In the genomic region with DNA sequence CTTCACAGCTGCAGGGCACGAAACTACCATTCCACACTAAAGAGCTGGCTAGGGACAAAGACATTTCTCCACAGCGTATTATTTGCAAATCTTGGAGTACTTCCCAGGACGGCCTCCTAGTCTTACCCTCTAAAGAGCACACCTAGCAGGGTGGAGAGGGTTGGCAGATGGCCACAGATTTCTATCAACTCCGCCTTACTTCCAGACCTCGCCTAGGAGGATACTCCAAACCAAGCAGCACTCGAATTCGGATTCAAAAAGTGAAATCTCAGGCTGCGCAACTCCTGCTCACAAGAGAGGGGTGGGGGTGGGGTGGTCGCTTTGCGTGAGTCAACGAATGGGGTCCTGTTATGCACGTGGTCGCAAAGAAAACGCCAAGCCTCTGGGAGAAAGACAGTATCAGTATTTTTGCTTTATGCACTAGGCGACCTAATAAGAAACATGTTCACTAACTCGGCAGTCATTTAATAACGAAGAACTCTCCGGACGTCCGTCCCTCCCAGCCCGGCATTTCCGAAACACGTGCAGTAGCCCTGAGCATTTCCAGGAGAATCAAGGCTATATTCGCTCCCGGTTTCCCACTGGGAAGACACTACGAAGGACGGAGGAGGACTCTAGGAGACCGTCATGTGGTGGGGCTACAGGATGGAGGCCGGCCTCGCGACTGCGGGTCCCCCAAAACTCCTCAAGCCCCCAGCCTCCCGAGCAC, we compare ENCODE assay signal across 8 mouse cellular contexts. TPM values are rescaled to one million over a fixed set of nuclear protein-coding genes. Genes with fewer than 3 reads are reported as not detected.
DNase-seq lines count a peak whose midpoint lies in the region; ATAC-seq and TF ChIP-seq lines count a peak whose summit lies in the region.

No protein-coding gene starts in this region.

- peak overlapping the region; percentile 84 for H3K4me3 ChIP-seq in bone marrow, adult 2 months (replicated peaks; ENCODE audit: control insufficient read depth, low read depth, low read length)
- H3K4me3 ChIP-seq in forebrain, embryonic 13.5 days, result peak overlapping the region; percentile 84
- H3K4me3 ChIP-seq in hindbrain, embryonic 15.5 days, result peak overlapping the region; percentile 88
- H3K4me3 ChIP-seq in liver, embryonic 11.5 days (ENCODE audit: low read depth, low read length), result peak overlapping the region; percentile 68
- H3K4me3 ChIP-seq in myocyte, result peak overlapping the region; percentile 88

- peaks cover 43% of the 10 kb centered on the region for H3K36me3 ChIP-seq in forebrain, embryonic 13.5 days (ENCODE audit: poor library complexity, severe bottlenecking)
- H3K36me3 ChIP-seq in hindbrain, embryonic 15.5 days, result peaks cover 28% of the 10 kb centered on the region
- H3K36me3 ChIP-seq in liver, embryonic 11.5 days (ENCODE audit: control insufficient read depth, insufficient read depth, low read length), result peaks cover 25% of the 10 kb centered on the region; the same call in 1 of the 2 replicates
- H3K36me3 ChIP-seq in myocyte (ENCODE audit: control insufficient read depth, insufficient read depth), result peaks cover 5% of the 10 kb centered on the region

- no peaks in the 10 kb centered on the region for H3K9me3 ChIP-seq in forebrain, embryonic 13.5 days (replicated peaks)
- H3K9me3 ChIP-seq in hindbrain, embryonic 15.5 days, result no peaks in the 10 kb centered on the region
- H3K9me3 ChIP-seq in liver, embryonic 11.5 days (ENCODE audit: control insufficient read depth, low read length), result no peaks in the 10 kb centered on the region

- peak overlapping the region; percentile 10 for H3ac ChIP-seq in myocyte (ENCODE audit: control insufficient read depth, insufficient read length)

- peak; percentile 7 for DNase-seq in thymus, postnatal 14 days
- DNase-seq in thymus, postnatal 10 days (ENCODE audit: low spot score in 2 of 2), result no peak
- DNase-seq in liver, embryonic 11.5 days (ENCODE audit: low spot score), result peak; percentile 57
- DNase-seq in T-cell, adult 2 months (ENCODE audit: low spot score), result no peak

- TF ChIP-seq CTCF in bone marrow, adult 2 months (IDR thresholded peaks at IDR 0.05; ENCODE audit: control insufficient read depth, insufficient read depth, low read length), result no peak

- 1% methylated on average over 33 of the region's 33 CpGs for WGBS in bone marrow, adult 2 months
- WGBS in forebrain, embryonic 13.5 days, result 2% methylated on average over 33 of the region's 33 CpGs
- WGBS in hindbrain, embryonic 15.5 days, result 2% methylated on average over 33 of the region's 33 CpGs
- 3% methylated on average over 33 of the region's 33 CpGs for WGBS in liver, embryonic 11.5 days

- H3K27ac ChIP-seq in bone marrow, adult 2 months (ENCODE audit: control insufficient read depth, insufficient read depth, low read depth, low read length, poor library complexity), result peak overlapping the region; percentile 53
- peak overlapping the region; percentile 90 for H3K27ac ChIP-seq in forebrain, embryonic 13.5 days
- H3K27ac ChIP-seq in hindbrain, embryonic 15.5 days (replicated peaks), result peak overlapping the region; percentile 92
- peak overlapping the region; percentile 64 for H3K27ac ChIP-seq in liver, embryonic 11.5 days (ENCODE audit: low read depth, low read length)

- H3K27me3 ChIP-seq in forebrain, embryonic 13.5 days, result no peaks in the 10 kb centered on the region
- no peaks in the 10 kb centered on the region for H3K27me3 ChIP-seq in hindbrain, embryonic 15.5 days
- no peaks in the 10 kb centered on the region for H3K27me3 ChIP-seq in liver, embryonic 11.5 days (replicated peaks; ENCODE audit: control insufficient read depth, insufficient read depth, low read length)
- H3K27me3 ChIP-seq in myocyte (ENCODE audit: control insufficient read depth, insufficient read depth, insufficient read length), result no peaks in the 10 kb centered on the region

- peak overlapping the region; percentile 85 for H3K4me2 ChIP-seq in forebrain, embryonic 13.5 days
- H3K4me2 ChIP-seq in hindbrain, embryonic 15.5 days, result peak overlapping the region; percentile 83
- H3K4me2 ChIP-seq in liver, embryonic 11.5 days, result peak overlapping the region; percentile 84
- peak overlapping the region; percentile 93 for H3K4me2 ChIP-seq in myocyte (ENCODE audit: low read depth)

- no peaks in the 10 kb centered on the region for H3K4me1 ChIP-seq in bone marrow, adult 2 months (ENCODE audit: control insufficient read depth, insufficient read depth, low read length)
- peaks cover 14% of the 10 kb centered on the region for H3K4me1 ChIP-seq in forebrain, embryonic 13.5 days
- H3K4me1 ChIP-seq in hindbrain, embryonic 15.5 days (replicated peaks), result peaks cover 11% of the 10 kb centered on the region
- H3K4me1 ChIP-seq in liver, embryonic 11.5 days (replicated peaks; ENCODE audit: control insufficient read depth, insufficient read depth, low read length), result peaks cover 14% of the 10 kb centered on the region

- H3K79me2 ChIP-seq in myocyte (ENCODE audit: control insufficient read depth, insufficient read depth), result peaks cover 12% of the 10 kb centered on the region

- peak; percentile 44 for ATAC-seq in forebrain, embryonic 13.5 days
- peak; percentile 43 for ATAC-seq in hindbrain, embryonic 15.5 days (ENCODE audit: low FRiP score, low read depth)
- peak; percentile 3 for ATAC-seq in liver, embryonic 11.5 days (replicated peaks; ENCODE audit: low FRiP score)

- TF ChIP-seq POLR2A in bone marrow, adult 2 months (IDR thresholded peaks at IDR 0.05; ENCODE audit: borderline replicate concordance, control insufficient read depth, low read depth, low read length), result no peak
- no peak for TF ChIP-seq POLR2A in myocyte (IDR thresholded peaks at IDR 0.05; ENCODE audit: insufficient read length, low read depth)

- peak overlapping the region; percentile 93 for H3K9ac ChIP-seq in forebrain, embryonic 13.5 days
- peak overlapping the region; percentile 94 for H3K9ac ChIP-seq in hindbrain, embryonic 15.5 days
- H3K9ac ChIP-seq in liver, embryonic 11.5 days (ENCODE audit: low read depth, low read length), result peak overlapping the region; percentile 89

TF ChIP-seq in myocyte, 11 proteins besides CTCF, POLR2A, EP300 and RAD21:
- peak; percentile 3 for TF ChIP-seq USF1 (IDR thresholded peaks at IDR 0.05; ENCODE audit: low read depth)
- no peak for TF ChIP-seq POLR2AphosphoS2 (IDR thresholded peaks at IDR 0.05; ENCODE audit: insufficient read length, low read depth)

RNA-seq across cellular contexts. Expression of a gene that starts 0.6 kb away (rescaled TPM):
- polyA plus RNA-seq in bone marrow, adult 2 months (2011; ENCODE audit: insufficient read depth, insufficient read length, low replicate concordance, missing spikeins), result not detected in 2 replicates
- 0.89 TPM in 1 of 2 replicates, not detected in the other for polyA plus RNA-seq in forebrain, embryonic 13.5 days (2015; fragmentation: Nextera tagmentation; extraction: Ambion mirVana)
- polyA plus RNA-seq in hindbrain, embryonic 15.5 days (2015; fragmentation: Nextera tagmentation; extraction: Ambion mirVana), result 0.38 and 0.60 TPM in 2 replicates
- polyA plus RNA-seq in liver, embryonic 11.5 days (2014; fragmentation: Nextera tagmentation; extraction: Ambion mirVana), result 0.74 TPM in 1 of 2 replicates, not detected in the other
- polyA plus RNA-seq in myocyte (2012; fragmentation: generic; extraction: Trizol), result 0.86 TPM

RNA-seq across cellular contexts. Expression of a gene that starts 0.6 kb away (rescaled TPM):
- 2.2 TPM in 1 of 2 replicates, not detected in the other for polyA plus RNA-seq in bone marrow, adult 2 months (2011; ENCODE audit: insufficient read depth, insufficient read length, low replicate concordance, missing spikeins)
- polyA plus RNA-seq in forebrain, embryonic 13.5 days (2015; fragmentation: Nextera tagmentation; extraction: Ambion mirVana), result 18.3 and 29.0 TPM in 2 replicates
- 15.5 and 17.9 TPM in 2 replicates for polyA plus RNA-seq in hindbrain, embryonic 15.5 days (2015; fragmentation: Nextera tagmentation; extraction: Ambion mirVana)
- polyA plus RNA-seq in liver, embryonic 11.5 days (2014; fragmentation: Nextera tagmentation; extraction: Ambion mirVana), result 50.2 and 58.3 TPM in 2 replicates
- polyA plus RNA-seq in myocyte (2012; fragmentation: generic; extraction: Trizol), result 10.7 TPM

RNA-seq across cellular contexts. Expression of a gene that starts 26.7 kb away (rescaled TPM):
- 3.7 and 8.0 TPM in 2 replicates for polyA plus RNA-seq in bone marrow, adult 2 months (2011; ENCODE audit: insufficient read depth, insufficient read length, low replicate concordance, missing spikeins)
- 20.4 and 23.8 TPM in 2 replicates for polyA plus RNA-seq in forebrain, embryonic 13.5 days (2015; fragmentation: Nextera tagmentation; extraction: Ambion mirVana)
- 23.8 and 26.6 TPM in 2 replicates for polyA plus RNA-seq in hindbrain, embryonic 15.5 days (2015; fragmentation: Nextera tagmentation; extraction: Ambion mirVana)
- polyA plus RNA-seq in liver, embryonic 11.5 days (2014; fragmentation: Nextera tagmentation; extraction: Ambion mirVana), result 36.3 and 37.0 TPM in 2 replicates
- 17.8 TPM for polyA plus RNA-seq in myocyte (2012; fragmentation: generic; extraction: Trizol)

RNA-seq across cellular contexts. Expression of a gene that starts 26.7 kb away (rescaled TPM):
- 23.6 and 25.0 TPM in 2 replicates for polyA plus RNA-seq in bone marrow, adult 2 months (2011; ENCODE audit: insufficient read depth, insufficient read length, low replicate concordance, missing spikeins)
- polyA plus RNA-seq in forebrain, embryonic 13.5 days (2015; fragmentation: Nextera tagmentation; extraction: Ambion mirVana), result 129 and 133 TPM in 2 replicates
- 119 and 120 TPM in 2 replicates for polyA plus RNA-seq in hindbrain, embryonic 15.5 days (2015; fragmentation: Nextera tagmentation; extraction: Ambion mirVana)
- polyA plus RNA-seq in liver, embryonic 11.5 days (2014; fragmentation: Nextera tagmentation; extraction: Ambion mirVana), result 137 and 144 TPM in 2 replicates
- polyA plus RNA-seq in myocyte (2012; fragmentation: generic; extraction: Trizol), result 55.2 TPM

RNA-seq across cellular contexts. Expression of a gene that starts 37.4 kb away (rescaled TPM):
- polyA plus RNA-seq in bone marrow, adult 2 months (2011; ENCODE audit: insufficient read depth, insufficient read length, low replicate concordance, missing spikeins), result 0.45 and 1.2 TPM in 2 replicates
- polyA plus RNA-seq in forebrain, embryonic 13.5 days (2015; fragmentation: Nextera tagmentation; extraction: Ambion mirVana), result 20.8 and 25.5 TPM in 2 replicates
- polyA plus RNA-seq in hindbrain, embryonic 15.5 days (2015; fragmentation: Nextera tagmentation; extraction: Ambion mirVana), result 23.8 and 27.3 TPM in 2 replicates
- 14.8 and 15.4 TPM in 2 replicates for polyA plus RNA-seq in liver, embryonic 11.5 days (2014; fragmentation: Nextera tagmentation; extraction: Ambion mirVana)
- polyA plus RNA-seq in myocyte (2012; fragmentation: generic; extraction: Trizol), result 10.0 TPM

Comparison
In these comparisons a context has a peak if more than half of its experiments do, and no peak if none do; other contexts are left out.
1. DNase-seq: peak in thymus, postnatal 14 days (single experiment) and liver, embryonic 11.5 days (single experiment); none in thymus, postnatal 10 days (0 of 2) and T-cell, adult 2 months (single experiment).
2. Peak in every context shown above with its lines, with median percentiles within 50 percentile points of each other: H3K27ac ChIP-seq, H3K4me3 ChIP-seq, ATAC-seq, H3K4me2 ChIP-seq and H3K9ac ChIP-seq.